Mouse (Mus musculus): ENCODE measurements around the gene Kif3b. TPM values are rescaled to one million over a fixed set of nuclear protein-coding genes. Genes with fewer than 3 reads are reported as not detected.

Gene Kif3b
- polyA plus RNA-seq, 1 experiment from 2014 or later: 8.2 TPM

DNA sequence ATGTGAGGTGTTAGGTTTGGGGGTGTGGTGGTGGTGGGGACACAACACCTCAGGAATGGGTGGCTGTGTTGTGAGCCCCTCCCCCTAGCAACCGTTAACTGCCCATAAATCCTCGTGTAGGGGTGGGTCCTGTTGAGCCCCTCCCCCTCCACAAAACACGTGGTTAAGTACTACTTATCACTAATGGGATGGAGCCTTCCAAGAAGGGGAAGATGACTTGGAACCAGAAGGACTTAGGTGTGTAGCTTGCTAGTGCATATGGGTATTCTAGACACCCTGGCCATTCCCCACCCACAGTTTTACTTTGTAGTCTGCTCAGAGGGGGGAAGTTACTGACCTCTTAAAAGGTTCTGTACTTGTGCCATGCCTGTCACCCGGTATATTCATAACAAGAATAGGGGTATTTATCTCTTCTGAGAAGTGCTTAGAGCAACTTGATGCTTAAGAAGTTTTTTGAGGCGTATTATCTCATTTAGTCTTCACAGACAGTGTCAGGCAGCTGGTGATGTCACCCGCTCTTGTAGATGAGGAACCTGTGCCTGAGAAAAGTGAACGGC is 1.2 kb downstream of the Kif3b start:
- Histone ChIP-seq H3K9ac (ENCODE audit: low read depth, low read length) (no peak overlapping the region), H3K4me1 (replicated peaks; ENCODE audit: control insufficient read depth, insufficient read depth, low read length) (peaks cover 4% of the 10 kb centered on the region), H3K27ac (ENCODE audit: low read depth, low read length) (no peak overlapping the region), H3K4me3 (ENCODE audit: low read depth, low read length) (peak overlapping the region; percentile 99; the same call in 1 of the 2 replicates), H3K9me3 (ENCODE audit: control insufficient read depth) (no peaks in the 10 kb centered on the region), H3K27me3 (replicated peaks; ENCODE audit: control insufficient read depth, insufficient read depth, low read length) (no peaks in the 10 kb centered on the region), H3K36me3 (ENCODE audit: control insufficient read depth, insufficient read depth) (peaks cover 9% of the 10 kb centered on the region; the same call in 1 of the 2 replicates), H3K4me2 (replicated peaks; ENCODE audit: low read depth) (peak overlapping the region; percentile 93)
- TF ChIP-seq CTCF (IDR thresholded peaks at IDR 0.05; ENCODE audit: low read depth): no peak
- ATAC-seq: no peak
- 46% methylated on average over 7 of the region's 7 CpGs for WGBS

DNA sequence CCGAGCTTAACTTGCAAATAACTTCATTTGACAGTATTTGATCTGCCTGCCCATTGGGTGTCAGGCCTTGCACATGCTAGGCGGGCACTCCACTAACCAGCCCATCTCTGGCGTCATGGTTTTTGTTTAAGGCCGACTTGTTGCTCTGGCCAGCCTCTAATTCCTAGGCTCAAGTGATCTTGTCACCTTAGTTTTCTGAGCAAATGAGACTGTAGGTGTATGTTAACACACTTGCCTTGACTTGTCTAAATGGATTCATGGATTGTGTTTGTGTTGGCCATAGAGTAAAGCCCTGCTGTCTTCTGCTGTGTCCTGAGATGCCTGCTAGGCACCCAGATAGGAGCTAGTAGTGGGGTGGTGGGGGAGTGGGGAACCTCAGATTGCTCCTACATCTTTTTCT is 4.0 kb downstream of the Kif3b start:
- no peak for ATAC-seq
- H3K27me3 ChIP-seq (replicated peaks; ENCODE audit: control insufficient read depth, insufficient read depth, low read length): no peaks in the 10 kb centered on the region
- 88% methylated on average over 4 of the region's 4 CpGs for WGBS
- H3K9me3 ChIP-seq (ENCODE audit: control insufficient read depth): no peaks in the 10 kb centered on the region
- H3K27ac ChIP-seq (ENCODE audit: low read depth, low read length): no peak overlapping the region
- H3K4me2 ChIP-seq (replicated peaks; ENCODE audit: low read depth): no peak overlapping the region
- H3K36me3 ChIP-seq (ENCODE audit: control insufficient read depth, insufficient read depth): peaks cover 9% of the 10 kb centered on the region; the same call in 1 of the 2 replicates
- TF ChIP-seq CTCF (IDR thresholded peaks at IDR 0.05; ENCODE audit: low read depth): no peak
- peaks cover 4% of the 10 kb centered on the region for H3K4me1 ChIP-seq (replicated peaks; ENCODE audit: control insufficient read depth, insufficient read depth, low read length)
- no peak overlapping the region for H3K4me3 ChIP-seq (ENCODE audit: low read depth, low read length)
- no peak overlapping the region for H3K9ac ChIP-seq (ENCODE audit: low read depth, low read length)

DNA sequence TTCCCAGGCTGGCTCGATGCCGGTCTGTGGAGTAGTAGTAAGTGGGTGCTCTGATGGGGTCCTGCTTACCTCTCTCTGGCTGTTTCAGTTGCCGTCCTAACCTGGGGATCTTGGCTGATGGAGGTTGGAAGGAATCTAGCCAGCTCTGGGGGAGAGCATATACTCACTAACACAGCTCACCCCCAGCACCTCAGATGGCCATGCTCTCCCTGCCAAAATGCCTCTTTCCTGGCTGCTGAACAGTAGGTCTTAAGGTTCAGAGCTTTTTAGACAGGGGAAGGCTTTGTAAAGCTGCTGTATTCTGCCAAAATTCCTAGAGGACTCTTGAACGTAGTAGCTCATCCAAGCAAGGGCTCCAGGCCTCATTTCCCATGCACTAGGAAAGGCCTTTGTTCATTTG is 6.6 kb downstream of the Kif3b start:
- Histone ChIP-seq H3K36me3 (ENCODE audit: control insufficient read depth, insufficient read depth) (peaks cover 9% of the 10 kb centered on the region; the same call in 1 of the 2 replicates), H3K9me3 (ENCODE audit: control insufficient read depth) (no peaks in the 10 kb centered on the region), H3K4me2 (replicated peaks; ENCODE audit: low read depth) (no peak overlapping the region), H3K27me3 (replicated peaks; ENCODE audit: control insufficient read depth, insufficient read depth, low read length) (no peaks in the 10 kb centered on the region), H3K4me3 (ENCODE audit: low read depth, low read length) (no peak overlapping the region), H3K9ac (ENCODE audit: low read depth, low read length) (no peak overlapping the region), H3K4me1 (replicated peaks; ENCODE audit: control insufficient read depth, insufficient read depth, low read length) (no peaks in the 10 kb centered on the region; the same call in 1 of the 2 replicates), H3K27ac (ENCODE audit: low read depth, low read length) (no peak overlapping the region)
- no peak for TF ChIP-seq CTCF (IDR thresholded peaks at IDR 0.05; ENCODE audit: low read depth)
- no peak for ATAC-seq
- WGBS: 92% methylated on average over 4 of the region's 4 CpGs

DNA sequence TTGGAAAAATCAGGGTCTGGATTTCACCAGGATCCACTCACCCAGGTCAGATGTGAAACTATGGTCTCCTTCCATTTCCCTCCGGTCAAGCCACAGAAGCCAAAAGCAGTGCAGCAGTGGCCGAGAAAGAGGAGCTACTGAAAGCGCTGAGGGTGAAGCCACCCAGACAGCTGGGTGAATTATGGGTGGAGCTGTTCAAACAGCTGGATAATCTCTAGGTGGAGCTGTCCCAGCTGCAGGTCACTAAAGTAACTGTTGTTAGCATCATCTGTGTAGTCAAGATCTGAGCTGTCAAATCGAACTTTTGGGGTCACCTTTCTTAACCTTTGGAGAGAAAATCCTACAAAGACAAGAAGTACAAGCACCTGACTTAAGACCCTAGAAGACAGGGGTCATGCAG is 7.2 kb downstream of the Kif3b start:
- H3K9ac ChIP-seq (ENCODE audit: low read depth, low read length): no peak overlapping the region
- no peaks in the 10 kb centered on the region for H3K27me3 ChIP-seq (replicated peaks; ENCODE audit: control insufficient read depth, insufficient read depth, low read length)
- H3K4me3 ChIP-seq (ENCODE audit: low read depth, low read length): no peak overlapping the region
- 45% methylated on average over 4 of the region's 4 CpGs for WGBS
- no peak overlapping the region for H3K27ac ChIP-seq (ENCODE audit: low read depth, low read length)
- 0 out of 2 replicates have a peak, but pooled peaks have one; percentile 5 for ATAC-seq
- H3K4me2 ChIP-seq (replicated peaks; ENCODE audit: low read depth): no peak overlapping the region
- peaks cover 9% of the 10 kb centered on the region; the same call in 1 of the 2 replicates for H3K36me3 ChIP-seq (ENCODE audit: control insufficient read depth, insufficient read depth)
- TF ChIP-seq CTCF (IDR thresholded peaks at IDR 0.05; ENCODE audit: low read depth): no peak
- no peaks in the 10 kb centered on the region for H3K4me1 ChIP-seq (replicated peaks; ENCODE audit: control insufficient read depth, insufficient read depth, low read length)
- H3K9me3 ChIP-seq (ENCODE audit: control insufficient read depth): no peaks in the 10 kb centered on the region

- ATAC-seq: peak; percentile 26
- Histone ChIP-seq H3K4me2 (replicated peaks; ENCODE audit: low read depth) (no peak overlapping the region), H3K9me3 (ENCODE audit: control insufficient read depth) (no peaks in the 10 kb centered on the region), H3K36me3 (ENCODE audit: control insufficient read depth, insufficient read depth) (peaks cover 9% of the 10 kb centered on the region; the same call in 1 of the 2 replicates), H3K4me3 (ENCODE audit: low read depth, low read length) (no peak overlapping the region), H3K27me3 (replicated peaks; ENCODE audit: control insufficient read depth, insufficient read depth, low read length) (no peaks in the 10 kb centered on the region), H3K4me1 (replicated peaks; ENCODE audit: control insufficient read depth, insufficient read depth, low read length) (no peaks in the 10 kb centered on the region), H3K27ac (ENCODE audit: low read depth, low read length) (no peak overlapping the region), H3K9ac (ENCODE audit: low read depth, low read length) (no peak overlapping the region)
- WGBS: 49% methylated on average over 4 of the region's 4 CpGs
- peak; percentile 46 for TF ChIP-seq CTCF (IDR thresholded peaks at IDR 0.05; ENCODE audit: low read depth)
Measured at GRCm38 (mm10) chr2:153298863-153299262, 7.7 kb downstream of the Kif3b start.

DNA sequence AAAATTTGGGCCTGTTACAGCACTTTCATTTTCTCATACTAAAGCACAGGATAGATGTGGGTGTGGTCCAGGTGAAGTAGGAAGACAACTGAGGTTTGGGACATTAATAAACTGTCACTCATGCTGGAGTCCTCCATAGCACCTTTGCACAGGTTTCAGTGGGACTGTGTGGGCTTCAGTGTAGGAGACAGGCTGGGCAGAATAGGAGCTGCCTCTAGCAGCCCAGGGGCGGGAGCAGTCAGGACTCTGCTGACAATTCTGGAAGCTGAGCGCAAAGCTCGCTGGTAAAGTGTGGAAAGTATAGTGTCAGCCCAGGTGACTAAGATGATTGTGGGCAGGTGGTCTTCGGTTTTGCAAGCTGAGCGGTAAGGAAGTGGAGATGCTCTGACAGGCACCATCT is 9.9 kb downstream of the Kif3b start:
- H3K4me3 ChIP-seq (ENCODE audit: low read depth, low read length): no peak overlapping the region
- H3K9me3 ChIP-seq (ENCODE audit: control insufficient read depth): no peaks in the 10 kb centered on the region
- no peaks in the 10 kb centered on the region for H3K27me3 ChIP-seq (replicated peaks; ENCODE audit: control insufficient read depth, insufficient read depth, low read length)
- 92% methylated on average over 5 of the region's 5 CpGs for WGBS
- ATAC-seq: no peak
- H3K4me2 ChIP-seq (replicated peaks; ENCODE audit: low read depth): no peak overlapping the region
- TF ChIP-seq CTCF (IDR thresholded peaks at IDR 0.05; ENCODE audit: low read depth): no peak
- no peaks in the 10 kb centered on the region for H3K4me1 ChIP-seq (replicated peaks; ENCODE audit: control insufficient read depth, insufficient read depth, low read length)
- no peak overlapping the region for H3K27ac ChIP-seq (ENCODE audit: low read depth, low read length)
- no peak overlapping the region for H3K9ac ChIP-seq (ENCODE audit: low read depth, low read length)
- H3K36me3 ChIP-seq (ENCODE audit: control insufficient read depth, insufficient read depth): peaks cover 3% of the 10 kb centered on the region; the same call in 1 of the 2 replicates

Data from intestine, postnatal 0 days (tissue).